Mouse (Mus musculus): ENCODE results near the gene Sox5. TPM values are rescaled to one million over a fixed set of nuclear protein-coding genes. Genes with fewer than 3 reads are reported as not detected.

Sox5 gene
- total and polyA plus RNA-seq, 2 experiments from 2014 or later, result 26.2 to 32.9 TPM

DNA sequence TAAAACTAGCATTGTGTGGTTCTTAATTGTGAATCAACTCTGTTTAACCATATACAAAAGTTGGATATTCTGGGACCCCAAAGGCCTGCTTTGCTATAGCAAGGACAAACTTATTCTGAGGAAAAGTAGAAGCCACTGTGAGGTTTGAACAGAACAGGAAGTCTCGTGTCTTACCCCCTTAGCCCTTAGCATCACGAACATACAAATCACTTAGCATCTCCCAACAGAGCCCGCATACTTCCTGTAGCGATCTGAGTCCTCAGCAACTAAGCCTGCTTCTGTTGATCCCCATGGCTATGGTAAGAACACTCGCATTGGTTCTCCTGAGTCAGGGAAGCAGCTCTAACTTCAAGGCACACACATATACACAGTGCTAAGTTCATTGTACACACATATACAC is 337.4 kb downstream of the Sox5 start:
- 85% methylated on average over 5 of the region's 5 CpGs for WGBS
- no peaks in the 10 kb centered on the region for H3K4me1 ChIP-seq (ENCODE audit: insufficient read depth, low read length)
- no peak overlapping the region for H3K27ac ChIP-seq
- H3K9me3 ChIP-seq (ENCODE audit: low read length), result no peaks in the 10 kb centered on the region
- H3K36me3 ChIP-seq (ENCODE audit: insufficient read depth, low read length), result no peaks in the 10 kb centered on the region
- H3K4me2 ChIP-seq (ENCODE audit: low read depth, low read length), result no peak overlapping the region
- TF ChIP-seq CTCF (IDR thresholded peaks at IDR 0.05; ENCODE audit: low read depth), result no peak
- no peak for ATAC-seq
- no peak overlapping the region for H3K9ac ChIP-seq (replicated peaks; ENCODE audit: low read length)
- H3K27me3 ChIP-seq (ENCODE audit: insufficient read depth, low read length), result no peaks in the 10 kb centered on the region
- no peak overlapping the region for H3K4me3 ChIP-seq (ENCODE audit: low read length)
- DNase-seq (ENCODE audit: low spot score), result no peak

GRCm38 (mm10) chr6:144443681-144444080 is 338.1 kb downstream of the Sox5 start:
- no peaks in the 10 kb centered on the region for H3K36me3 ChIP-seq (ENCODE audit: insufficient read depth, low read length)
- no peak overlapping the region for H3K9ac ChIP-seq (replicated peaks; ENCODE audit: low read length)
- H3K4me1 ChIP-seq (ENCODE audit: insufficient read depth, low read length), result no peaks in the 10 kb centered on the region
- ATAC-seq (no peak), DNase-seq (ENCODE audit: low spot score) (no peak)
- TF ChIP-seq CTCF (IDR thresholded peaks at IDR 0.05; ENCODE audit: low read depth), result 0 out of 2 replicates have a peak, but pooled peaks have one; percentile 11
- H3K9me3 ChIP-seq (ENCODE audit: low read length), result no peaks in the 10 kb centered on the region
- 74% methylated on average over 1 of the region's 1 CpGs for WGBS
- no peak overlapping the region for H3K27ac ChIP-seq
- no peak overlapping the region for H3K4me2 ChIP-seq (ENCODE audit: low read depth, low read length)
- no peak overlapping the region for H3K4me3 ChIP-seq (ENCODE audit: low read length)
- no peaks in the 10 kb centered on the region for H3K27me3 ChIP-seq (ENCODE audit: insufficient read depth, low read length)

DNA sequence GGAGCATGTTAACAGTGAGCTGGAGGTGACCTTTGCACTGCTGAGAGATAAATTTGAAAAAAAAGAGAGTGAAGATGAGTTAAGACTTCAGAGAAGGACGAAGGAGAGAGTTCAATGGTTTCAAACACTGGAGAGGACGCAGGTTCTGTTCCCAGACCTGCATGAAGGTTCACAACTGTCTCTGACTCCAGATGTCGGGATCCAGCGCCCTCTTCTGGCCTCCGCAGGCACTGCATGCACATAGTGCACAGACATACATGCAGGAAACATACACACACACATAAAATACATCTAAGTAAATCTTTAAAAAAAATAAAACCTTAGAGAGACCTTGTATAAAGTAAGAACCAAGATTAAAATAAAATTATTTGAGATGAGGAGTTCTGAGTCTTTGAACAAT is 352.5 kb downstream of the Sox5 start:
- Histone ChIP-seq H3K9me3 (ENCODE audit: low read length) (no peaks in the 10 kb centered on the region), H3K4me1 (ENCODE audit: insufficient read depth, low read length) (no peaks in the 10 kb centered on the region), H3K36me3 (ENCODE audit: insufficient read depth, low read length) (no peaks in the 10 kb centered on the region), H3K9ac (replicated peaks; ENCODE audit: low read length) (no peak overlapping the region), H3K27me3 (ENCODE audit: insufficient read depth, low read length) (no peaks in the 10 kb centered on the region), H3K4me3 (ENCODE audit: low read length) (no peak overlapping the region), H3K4me2 (ENCODE audit: low read depth, low read length) (no peak overlapping the region), H3K27ac (no peak overlapping the region)
- 75% methylated on average over 5 of the region's 5 CpGs for WGBS
- DNase-seq (ENCODE audit: low spot score) (no peak), ATAC-seq (no peak)
- TF ChIP-seq CTCF (IDR thresholded peaks at IDR 0.05; ENCODE audit: low read depth), result peak; percentile 29; the same call in 1 of the 2 replicates

- no peak overlapping the region for H3K9ac ChIP-seq (replicated peaks; ENCODE audit: low read length)
- 94% methylated on average over 3 of the region's 3 CpGs for WGBS
- H3K27ac ChIP-seq, result no peak overlapping the region
- no peaks in the 10 kb centered on the region for H3K4me1 ChIP-seq (ENCODE audit: insufficient read depth, low read length)
- H3K4me2 ChIP-seq (ENCODE audit: low read depth, low read length), result no peak overlapping the region
- H3K9me3 ChIP-seq (ENCODE audit: low read length), result no peaks in the 10 kb centered on the region
- no peaks in the 10 kb centered on the region for H3K27me3 ChIP-seq (ENCODE audit: insufficient read depth, low read length)
- H3K4me3 ChIP-seq (ENCODE audit: low read length), result no peak overlapping the region
- ATAC-seq (no peak), DNase-seq (ENCODE audit: low spot score) (no peak)
- TF ChIP-seq CTCF (IDR thresholded peaks at IDR 0.05; ENCODE audit: low read depth), result no peak
- H3K36me3 ChIP-seq (ENCODE audit: insufficient read depth, low read length), result no peaks in the 10 kb centered on the region
Measured at GRCm38 (mm10) chr6:144408030-144408429, 373.7 kb downstream of the Sox5 start.

DNA sequence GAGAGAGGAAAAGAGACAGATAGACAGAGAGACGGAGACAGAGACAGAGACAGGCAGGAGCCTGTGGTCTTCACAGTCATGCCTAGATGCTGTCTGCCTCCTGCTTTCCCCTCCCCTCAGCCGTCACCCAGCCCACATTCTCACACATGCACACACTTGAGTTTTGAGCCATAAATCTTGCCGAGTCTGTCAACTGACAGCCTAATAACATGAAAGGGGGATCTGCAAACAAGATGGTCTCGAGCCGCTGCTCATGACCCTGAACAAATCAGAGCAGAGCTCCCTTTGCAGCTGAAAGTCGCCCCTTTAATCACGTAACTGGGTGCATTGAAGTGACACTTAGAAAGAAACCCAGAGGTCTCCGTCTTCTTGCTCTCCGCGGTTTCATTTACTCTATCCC is 383.7 kb downstream of the Sox5 start:
- no peak overlapping the region for H3K27ac ChIP-seq
- no peaks in the 10 kb centered on the region for H3K36me3 ChIP-seq (ENCODE audit: insufficient read depth, low read length)
- peak; percentile 10 for DNase-seq (ENCODE audit: low spot score)
- TF ChIP-seq CTCF (IDR thresholded peaks at IDR 0.05; ENCODE audit: low read depth), result no peak
- H3K4me2 ChIP-seq (ENCODE audit: low read depth, low read length), result peak overlapping the region; percentile 1; the same call in 1 of the 2 replicates
- H3K4me3 ChIP-seq (ENCODE audit: low read length), result no peak overlapping the region
- no peak for ATAC-seq
- H3K27me3 ChIP-seq (ENCODE audit: insufficient read depth, low read length), result no peaks in the 10 kb centered on the region
- H3K9me3 ChIP-seq (ENCODE audit: low read length), result no peaks in the 10 kb centered on the region
- 19% methylated on average over 10 of the region's 10 CpGs for WGBS
- H3K4me1 ChIP-seq (ENCODE audit: insufficient read depth, low read length), result no peaks in the 10 kb centered on the region
- H3K9ac ChIP-seq (replicated peaks; ENCODE audit: low read length), result no peak overlapping the region

DNA sequence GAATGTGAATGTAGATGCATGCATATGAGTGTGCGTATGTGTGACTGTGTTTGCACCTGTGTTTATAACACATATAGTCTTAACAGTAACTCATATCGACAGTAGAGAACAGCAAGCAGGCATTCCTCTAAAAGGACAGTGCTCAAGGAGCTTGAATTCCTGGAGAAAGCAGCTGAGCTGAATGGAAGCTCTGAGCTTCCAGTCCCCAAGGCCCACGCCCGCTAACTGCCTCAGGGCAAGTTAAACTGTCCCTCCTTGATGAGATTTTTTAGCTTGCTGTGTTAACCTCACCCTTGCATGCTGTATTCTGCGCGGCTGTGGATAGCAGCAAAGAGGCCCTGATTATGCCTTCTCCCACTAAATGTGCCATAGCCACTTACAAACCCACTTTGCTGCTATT is 388.6 kb downstream of the Sox5 start:
- no peaks in the 10 kb centered on the region for H3K4me1 ChIP-seq (ENCODE audit: insufficient read depth, low read length)
- no peaks in the 10 kb centered on the region for H3K9me3 ChIP-seq (ENCODE audit: low read length)
- no peak overlapping the region for H3K27ac ChIP-seq
- no peaks in the 10 kb centered on the region for H3K27me3 ChIP-seq (ENCODE audit: insufficient read depth, low read length)
- H3K36me3 ChIP-seq (ENCODE audit: insufficient read depth, low read length), result no peaks in the 10 kb centered on the region
- WGBS, result 75% methylated on average over 6 of the region's 6 CpGs
- no peak overlapping the region for H3K4me2 ChIP-seq (ENCODE audit: low read depth, low read length)
- no peak overlapping the region for H3K4me3 ChIP-seq (ENCODE audit: low read length)
- H3K9ac ChIP-seq (replicated peaks; ENCODE audit: low read length), result no peak overlapping the region
- DNase-seq (ENCODE audit: low spot score) (peak; percentile 5), ATAC-seq (no peak)
- no peak for TF ChIP-seq CTCF (IDR thresholded peaks at IDR 0.05; ENCODE audit: low read depth)

GRCm38 (mm10) chr6:144389333-144390054 is 392.3 kb downstream of the Sox5 start:
- Histone ChIP-seq H3K4me3 (ENCODE audit: low read length) (no peak overlapping the region), H3K9me3 (ENCODE audit: low read length) (no peaks in the 10 kb centered on the region), H3K4me2 (ENCODE audit: low read depth, low read length) (no peak overlapping the region), H3K27me3 (ENCODE audit: insufficient read depth, low read length) (no peaks in the 10 kb centered on the region), H3K9ac (replicated peaks; ENCODE audit: low read length) (no peak overlapping the region), H3K4me1 (ENCODE audit: insufficient read depth, low read length) (no peaks in the 10 kb centered on the region), H3K27ac (no peak overlapping the region), H3K36me3 (ENCODE audit: insufficient read depth, low read length) (no peaks in the 10 kb centered on the region)
- no peak for TF ChIP-seq CTCF (IDR thresholded peaks at IDR 0.05; ENCODE audit: low read depth)
- WGBS, result 81% methylated on average over 14 of the region's 14 CpGs
- no peak for ATAC-seq
- no peak for DNase-seq (ENCODE audit: low spot score)
